Mouse (Mus musculus): ENCODE results near the gene 2900026A02Rik. TPM values are rescaled to one million over a fixed set of nuclear protein-coding genes. Genes with fewer than 3 reads are reported as not detected.
A peak's percentile ranks its signal among the peaks of the same experiment; 100 is the strongest.

Gene 2900026A02Rik
- polyA plus RNA-seq, 1 experiment from 2014 or later, result 2.7 TPM

GRCm38 (mm10) chr5:113090077-113090690 is 130.9 kb downstream of the 2900026A02Rik start:
- ATAC-seq (no peak), DNase-seq (no peak)
- Histone ChIP-seq H3K9ac (replicated peaks) (no peak overlapping the region), H3K27ac (ENCODE audit: low read depth) (no peak overlapping the region), H3K4me3 (ENCODE audit: low read depth, low read length) (no peak overlapping the region), H3K27me3 (ENCODE audit: insufficient read depth, low read length) (no peaks in the 10 kb centered on the region), H3K9me3 (ENCODE audit: low read length) (no peaks in the 10 kb centered on the region), H3K36me3 (replicated peaks; ENCODE audit: insufficient read depth, low read length) (peaks cover 23% of the 10 kb centered on the region), H3K4me1 (ENCODE audit: insufficient read depth) (no peaks in the 10 kb centered on the region), H3K4me2 (ENCODE audit: low read depth, low read length) (no peak overlapping the region)
- TF ChIP-seq EP300 (IDR thresholded peaks at IDR 0.05; ENCODE audit: low read depth) (no peak), CTCF (IDR thresholded peaks at IDR 0.05; ENCODE audit: low read depth) (no peak)
- WGBS (ENCODE audit: insufficient replicate concordance), result 87% methylated on average over 24 of the region's 24 CpGs

DNA sequence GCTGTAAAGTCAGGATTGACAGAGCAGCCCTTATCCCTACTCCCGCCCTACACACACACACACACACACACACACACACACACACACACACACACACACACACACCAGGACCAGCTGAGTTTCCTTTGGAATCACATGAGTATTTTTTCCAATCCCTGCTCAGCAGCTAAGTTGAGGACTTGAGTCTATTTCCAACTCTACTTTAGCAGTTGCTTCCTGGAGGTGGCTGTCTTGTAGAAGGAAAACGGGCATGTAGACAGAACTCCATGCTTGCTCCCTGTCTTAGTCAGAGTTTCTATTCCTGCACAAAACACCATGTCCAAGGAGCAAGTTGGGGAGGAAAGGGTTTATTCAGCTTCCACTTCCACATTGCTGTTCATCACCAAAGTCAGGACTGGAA is 133.6 kb downstream of the 2900026A02Rik start:
- no peak overlapping the region for H3K4me3 ChIP-seq (ENCODE audit: low read depth, low read length)
- H3K27me3 ChIP-seq (ENCODE audit: insufficient read depth, low read length), result no peaks in the 10 kb centered on the region
- no peak for ATAC-seq
- H3K4me2 ChIP-seq (ENCODE audit: low read depth, low read length), result no peak overlapping the region
- no peaks in the 10 kb centered on the region for H3K9me3 ChIP-seq (ENCODE audit: low read length)
- no peak overlapping the region for H3K27ac ChIP-seq (ENCODE audit: low read depth)
- H3K4me1 ChIP-seq (ENCODE audit: insufficient read depth), result no peaks in the 10 kb centered on the region
- peaks cover 19% of the 10 kb centered on the region for H3K36me3 ChIP-seq (replicated peaks; ENCODE audit: insufficient read depth, low read length)
- DNase-seq, result no peak
- no peak for TF ChIP-seq CTCF (IDR thresholded peaks at IDR 0.05; ENCODE audit: low read depth)
- TF ChIP-seq EP300 (IDR thresholded peaks at IDR 0.05; ENCODE audit: low read depth), result no peak
- WGBS (ENCODE audit: insufficient replicate concordance), result 80% methylated on average over 2 of the region's 2 CpGs
- no peak overlapping the region for H3K9ac ChIP-seq (replicated peaks)

- Histone ChIP-seq H3K9me3 (ENCODE audit: low read length) (no peaks in the 10 kb centered on the region), H3K27me3 (ENCODE audit: insufficient read depth, low read length) (no peaks in the 10 kb centered on the region), H3K4me3 (ENCODE audit: low read depth, low read length) (no peak overlapping the region), H3K36me3 (replicated peaks; ENCODE audit: insufficient read depth, low read length) (peaks cover 18% of the 10 kb centered on the region), H3K4me1 (ENCODE audit: insufficient read depth) (no peaks in the 10 kb centered on the region), H3K9ac (replicated peaks) (no peak overlapping the region), H3K4me2 (ENCODE audit: low read depth, low read length) (no peak overlapping the region), H3K27ac (ENCODE audit: low read depth) (no peak overlapping the region)
- 57% methylated on average over 4 of the region's 4 CpGs for WGBS (ENCODE audit: insufficient replicate concordance)
- DNase-seq, result no peak
- TF ChIP-seq EP300 (IDR thresholded peaks at IDR 0.05; ENCODE audit: low read depth) (no peak), CTCF (IDR thresholded peaks at IDR 0.05; ENCODE audit: low read depth) (no peak)
- no peak for ATAC-seq
These were observed 134.0 kb downstream of the 2900026A02Rik start for GRCm38 (mm10) chr5:113086990-113087389.

- peaks cover 13% of the 10 kb centered on the region for H3K36me3 ChIP-seq (replicated peaks; ENCODE audit: insufficient read depth, low read length)
- no peak overlapping the region for H3K4me3 ChIP-seq (ENCODE audit: low read depth, low read length)
- no peaks in the 10 kb centered on the region for H3K9me3 ChIP-seq (ENCODE audit: low read length)
- TF ChIP-seq EP300 (IDR thresholded peaks at IDR 0.05; ENCODE audit: low read depth) (no peak), CTCF (IDR thresholded peaks at IDR 0.05; ENCODE audit: low read depth) (no peak)
- DNase-seq (no peak), ATAC-seq (no peak)
- H3K9ac ChIP-seq (replicated peaks), result no peak overlapping the region
- no peak overlapping the region for H3K4me2 ChIP-seq (ENCODE audit: low read depth, low read length)
- H3K27ac ChIP-seq (ENCODE audit: low read depth), result no peak overlapping the region
- no peaks in the 10 kb centered on the region for H3K4me1 ChIP-seq (ENCODE audit: insufficient read depth)
- WGBS (ENCODE audit: insufficient replicate concordance), result 76% methylated on average over 12 of the region's 12 CpGs
- H3K27me3 ChIP-seq (ENCODE audit: insufficient read depth, low read length), result no peaks in the 10 kb centered on the region
These were observed 134.6 kb downstream of the 2900026A02Rik start for GRCm38 (mm10) chr5:113086439-113086838.

DNA sequence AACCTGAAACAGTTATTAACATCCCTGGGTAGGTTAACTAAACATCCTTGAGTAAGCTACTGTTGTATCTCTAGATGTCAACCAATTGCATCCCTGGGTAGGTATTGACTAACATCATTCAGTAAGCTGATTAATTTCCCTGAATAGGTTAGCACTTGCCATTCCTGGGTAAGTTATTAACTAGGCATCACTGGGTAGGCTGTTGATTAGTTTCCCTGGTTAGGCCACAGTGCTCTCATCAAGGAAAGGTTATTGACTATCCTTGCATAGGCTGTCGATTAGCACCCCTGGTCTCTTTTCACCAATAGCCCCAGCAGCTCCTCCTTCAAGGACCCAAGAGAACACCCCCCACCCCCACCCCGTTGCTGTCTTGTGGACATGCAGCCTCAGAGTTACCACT is 135.1 kb downstream of the 2900026A02Rik start:
- Histone ChIP-seq H3K27ac (ENCODE audit: low read depth) (no peak overlapping the region), H3K4me1 (ENCODE audit: insufficient read depth) (no peaks in the 10 kb centered on the region), H3K27me3 (ENCODE audit: insufficient read depth, low read length) (no peaks in the 10 kb centered on the region), H3K9me3 (ENCODE audit: low read length) (no peaks in the 10 kb centered on the region), H3K36me3 (replicated peaks; ENCODE audit: insufficient read depth, low read length) (peaks cover 10% of the 10 kb centered on the region; the same call in 1 of the 2 replicates), H3K9ac (replicated peaks) (no peak overlapping the region), H3K4me2 (ENCODE audit: low read depth, low read length) (no peak overlapping the region), H3K4me3 (ENCODE audit: low read depth, low read length) (no peak overlapping the region)
- 53% methylated on average over 2 of the region's 2 CpGs for WGBS (ENCODE audit: insufficient replicate concordance)
- no peak for TF ChIP-seq CTCF (IDR thresholded peaks at IDR 0.05; ENCODE audit: low read depth)
- no peak for TF ChIP-seq EP300 (IDR thresholded peaks at IDR 0.05; ENCODE audit: low read depth)
- ATAC-seq (peak; percentile 32; the same call in 1 of the 2 replicates), DNase-seq (no peak)

DNA sequence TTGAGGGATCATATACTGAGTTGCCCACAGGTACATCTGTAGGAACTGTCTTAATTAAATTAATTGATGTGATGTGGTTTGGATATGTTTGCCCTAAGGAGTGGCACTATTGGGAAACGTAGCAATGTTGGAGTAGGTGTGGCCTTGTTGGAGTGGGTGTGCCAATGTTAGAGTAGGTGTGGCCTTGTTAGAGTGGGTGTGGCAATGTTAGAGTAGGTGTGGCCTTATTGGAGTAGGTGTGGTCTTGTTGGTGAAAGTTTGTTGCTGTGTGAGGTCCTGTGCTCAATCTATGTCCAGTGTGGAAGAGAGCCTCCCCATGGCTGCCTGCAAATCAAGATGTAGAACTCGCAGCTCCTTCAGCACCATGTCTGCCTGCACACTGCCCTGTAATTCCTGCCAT is 136.7 kb downstream of the 2900026A02Rik start:
- Histone ChIP-seq H3K4me2 (ENCODE audit: low read depth, low read length) (no peak overlapping the region), H3K4me1 (ENCODE audit: insufficient read depth) (no peaks in the 10 kb centered on the region), H3K9me3 (ENCODE audit: low read length) (no peaks in the 10 kb centered on the region), H3K4me3 (ENCODE audit: low read depth, low read length) (no peak overlapping the region), H3K9ac (replicated peaks) (no peak overlapping the region), H3K27ac (ENCODE audit: low read depth) (no peak overlapping the region), H3K27me3 (ENCODE audit: insufficient read depth, low read length) (no peaks in the 10 kb centered on the region), H3K36me3 (replicated peaks; ENCODE audit: insufficient read depth, low read length) (no peaks in the 10 kb centered on the region)
- TF ChIP-seq EP300 (IDR thresholded peaks at IDR 0.05; ENCODE audit: low read depth) (no peak), CTCF (IDR thresholded peaks at IDR 0.05; ENCODE audit: low read depth) (no peak)
- ATAC-seq (no peak), DNase-seq (no peak)
- WGBS (ENCODE audit: insufficient replicate concordance), result 82% methylated on average over 2 of the region's 2 CpGs
